Mouse (Mus musculus): ENCODE measurements around the gene Atp6v0e.

GRCm38 (mm10) chr17:26691110-26691509 is 28.1 kb downstream of the Atp6v0e start:
- TF ChIP-seq CTCF (IDR thresholded peaks at IDR 0.05; ENCODE audit: control insufficient read depth, insufficient read depth, low read length) (no peak), POLR2A (IDR thresholded peaks at IDR 0.05; ENCODE audit: borderline replicate concordance, control insufficient read depth, low read depth, low read length) (no peak)
